Mouse (Mus musculus): Measurements from ENCODE around the gene Trdn. TPM values are rescaled to one million over a fixed set of nuclear protein-coding genes. Genes with fewer than 3 reads are reported as not detected.

The Trdn gene
- polyA plus RNA-seq, 1 experiment from 2014 or later, result 193 TPM

DNA sequence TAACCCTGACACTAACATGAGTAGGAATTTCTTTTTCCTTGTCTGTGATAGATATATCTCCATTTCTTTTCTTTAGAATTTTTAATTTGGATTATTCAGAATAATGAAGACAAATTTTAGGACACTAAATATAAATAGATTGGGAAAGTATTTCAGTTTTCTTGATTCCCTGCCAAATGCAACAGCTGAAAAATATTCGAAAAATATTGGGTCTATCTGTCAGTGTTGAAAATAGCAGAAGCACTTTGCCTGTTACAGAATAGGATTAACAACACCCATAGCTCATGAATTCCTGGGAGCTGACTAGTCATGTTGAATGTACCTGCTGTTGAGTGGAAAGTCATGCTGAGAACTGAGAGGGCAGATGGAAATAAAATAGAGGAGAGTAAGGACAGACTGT lies 64.6 kb downstream of the Trdn start:
- ATAC-seq (ENCODE audit: extremely low read depth, insufficient number of reproducible peaks, low FRiP score, low TSS enrichment), result no peak
- 33% methylated on average over 1 of the region's 1 CpGs for WGBS
- peaks cover 12% of the 10 kb centered on the region for H3K36me3 ChIP-seq

DNA sequence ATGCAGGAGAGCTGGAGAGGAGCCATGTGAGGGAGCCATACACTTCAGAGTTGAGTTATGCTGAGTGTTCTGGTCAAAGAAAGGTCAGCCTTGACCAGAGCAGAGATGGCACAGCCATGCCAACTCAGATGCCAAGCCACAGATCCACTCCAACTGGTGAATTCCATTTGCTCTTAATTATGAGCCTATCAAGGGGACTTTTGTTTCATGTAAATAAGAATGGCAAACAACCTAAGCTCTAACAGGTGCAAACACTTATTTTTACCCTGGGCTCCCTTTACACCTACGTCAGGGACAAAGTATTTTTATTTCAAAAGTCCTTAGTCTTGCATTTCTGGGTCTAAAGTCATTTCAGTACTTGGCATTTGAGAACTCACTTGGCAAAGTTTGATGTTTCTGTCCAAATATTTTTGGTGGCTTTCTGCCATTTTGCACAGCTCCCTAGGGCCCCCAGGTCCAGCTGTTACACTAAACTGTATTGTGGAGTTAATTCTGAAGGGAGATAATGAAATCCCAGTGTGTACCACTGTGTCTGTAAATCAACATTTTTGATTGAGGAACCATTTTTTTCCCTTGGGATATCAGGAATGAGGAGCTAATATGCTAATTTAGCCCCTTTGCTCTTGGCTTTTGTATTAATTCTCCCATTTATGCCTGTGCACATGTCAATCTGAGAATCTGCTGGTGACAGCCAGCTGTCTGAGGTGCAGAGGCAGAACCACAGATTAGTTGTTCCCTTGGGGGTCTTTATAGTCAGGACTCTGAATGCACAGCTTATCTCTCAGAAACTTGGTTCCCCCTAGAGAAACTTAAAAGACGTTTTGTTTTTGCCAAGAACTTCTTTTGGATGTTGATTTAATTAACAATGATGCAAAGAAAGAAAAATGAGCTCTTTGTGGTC lies 99.6 kb downstream of the Trdn start:
- H3K27ac ChIP-seq (replicated peaks), result no peak overlapping the region; the same call in 1 of the 2 replicates
- ATAC-seq (ENCODE audit: extremely low read depth, insufficient number of reproducible peaks, low FRiP score, low TSS enrichment), result no peak
- H3K9ac ChIP-seq, result no peak overlapping the region
- H3K4me1 ChIP-seq, result peaks cover 10% of the 10 kb centered on the region
- H3K4me3 ChIP-seq, result no peak overlapping the region
- no peaks in the 10 kb centered on the region for H3K9me3 ChIP-seq
- no peaks in the 10 kb centered on the region for H3K27me3 ChIP-seq (replicated peaks)
- H3K4me2 ChIP-seq, result no peak overlapping the region
- H3K36me3 ChIP-seq, result 0 out of 2 replicates have a peak, but pooled peaks cover 4% of the 10 kb centered on the region
- WGBS, result 48% methylated on average over 2 of the region's 2 CpGs

More for the DNA sequence above, 64.6 kb downstream of the Trdn start:
- no peak overlapping the region for H3K4me2 ChIP-seq
- peaks cover 8% of the 10 kb centered on the region for H3K4me1 ChIP-seq
- no peaks in the 10 kb centered on the region for H3K9me3 ChIP-seq
- H3K4me3 ChIP-seq, result no peak overlapping the region
- no peaks in the 10 kb centered on the region for H3K27me3 ChIP-seq (replicated peaks)
- H3K9ac ChIP-seq, result no peak overlapping the region
- no peak overlapping the region; the same call in 1 of the 2 replicates for H3K27ac ChIP-seq (replicated peaks)

DNA sequence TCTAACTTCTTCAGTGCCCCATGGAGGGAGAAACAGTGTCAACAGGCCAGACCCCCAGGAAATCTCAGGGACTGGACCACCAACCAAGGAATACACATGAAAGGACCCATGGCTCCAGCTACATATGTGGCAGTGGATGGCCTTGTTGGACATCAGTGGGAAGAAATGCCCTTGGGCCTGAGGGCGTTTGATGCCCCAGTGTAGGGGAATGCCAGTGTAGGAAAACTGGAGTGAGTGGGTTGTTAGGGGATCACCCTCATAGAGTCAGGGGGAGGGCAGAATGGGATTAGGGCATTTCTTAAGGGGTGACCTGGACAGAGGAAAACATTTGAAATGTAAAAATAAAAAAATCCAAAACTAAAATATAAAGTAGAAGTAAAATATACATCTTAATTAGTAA lies 108.7 kb downstream of the Trdn start:
- H3K36me3 ChIP-seq, result peaks cover 26% of the 10 kb centered on the region
- no peak overlapping the region for H3K27ac ChIP-seq (replicated peaks)
- no peaks in the 10 kb centered on the region for H3K27me3 ChIP-seq (replicated peaks)
- H3K4me1 ChIP-seq, result no peaks in the 10 kb centered on the region
- H3K9me3 ChIP-seq, result 0 out of 2 replicates have a peak, but pooled peaks cover 6% of the 10 kb centered on the region
- H3K4me2 ChIP-seq, result no peak overlapping the region
- no peak for ATAC-seq (ENCODE audit: extremely low read depth, insufficient number of reproducible peaks, low FRiP score, low TSS enrichment)
- H3K4me3 ChIP-seq, result no peak overlapping the region
- WGBS, result 91% methylated on average over 1 of the region's 1 CpGs
- H3K9ac ChIP-seq, result no peak overlapping the region

DNA sequence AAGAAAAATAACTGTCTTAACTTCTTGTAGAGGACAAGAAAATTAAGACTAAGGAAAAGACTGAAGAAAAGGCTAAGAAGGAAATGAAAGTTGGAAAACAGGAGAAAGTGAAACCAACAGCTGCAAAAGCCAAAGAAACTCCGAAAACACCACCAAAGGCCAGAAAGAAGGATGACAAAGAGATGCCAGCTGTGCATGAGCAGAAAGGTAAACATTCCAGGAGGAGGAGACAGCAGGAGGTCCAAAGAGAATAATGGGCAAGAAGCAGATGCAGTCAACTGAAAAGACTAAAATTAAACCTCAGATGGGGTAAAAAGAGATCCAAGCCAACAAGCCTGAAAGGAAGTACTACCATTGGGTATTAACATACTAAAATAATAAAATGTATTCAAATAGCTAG lies 115.6 kb downstream of the Trdn start:
- no peaks in the 10 kb centered on the region for H3K27me3 ChIP-seq (replicated peaks)
- no peaks in the 10 kb centered on the region for H3K9me3 ChIP-seq
- no peak overlapping the region for H3K4me3 ChIP-seq
- no peak for ATAC-seq (ENCODE audit: extremely low read depth, insufficient number of reproducible peaks, low FRiP score, low TSS enrichment)
- 42% methylated on average over 1 of the region's 1 CpGs for WGBS
- no peaks in the 10 kb centered on the region for H3K4me1 ChIP-seq
- peaks cover 5% of the 10 kb centered on the region; the same call in 1 of the 2 replicates for H3K36me3 ChIP-seq
- H3K27ac ChIP-seq (replicated peaks), result no peak overlapping the region
- no peak overlapping the region for H3K4me2 ChIP-seq
- H3K9ac ChIP-seq, result no peak overlapping the region

DNA sequence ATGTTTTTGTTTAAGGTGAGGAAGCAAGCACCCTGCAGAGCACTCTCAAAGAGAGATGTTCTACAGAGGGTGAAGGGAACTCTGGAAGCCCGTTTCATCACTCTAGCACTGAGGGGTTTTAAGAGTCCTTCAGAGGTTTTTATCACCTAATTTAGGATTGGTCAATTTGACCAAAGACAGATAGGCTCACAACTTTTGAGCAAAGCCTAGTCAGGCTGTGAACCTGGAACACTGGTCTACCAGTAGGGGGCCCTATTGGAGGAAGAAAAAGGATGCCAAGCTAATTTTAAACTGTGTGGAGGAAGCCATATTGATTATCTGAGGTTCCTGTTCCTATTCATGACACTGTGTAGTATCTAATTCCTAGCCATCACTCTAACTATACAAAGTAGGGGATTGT lies 117.9 kb downstream of the Trdn start:
- WGBS, result 71% methylated on average over 1 of the region's 1 CpGs

DNA sequence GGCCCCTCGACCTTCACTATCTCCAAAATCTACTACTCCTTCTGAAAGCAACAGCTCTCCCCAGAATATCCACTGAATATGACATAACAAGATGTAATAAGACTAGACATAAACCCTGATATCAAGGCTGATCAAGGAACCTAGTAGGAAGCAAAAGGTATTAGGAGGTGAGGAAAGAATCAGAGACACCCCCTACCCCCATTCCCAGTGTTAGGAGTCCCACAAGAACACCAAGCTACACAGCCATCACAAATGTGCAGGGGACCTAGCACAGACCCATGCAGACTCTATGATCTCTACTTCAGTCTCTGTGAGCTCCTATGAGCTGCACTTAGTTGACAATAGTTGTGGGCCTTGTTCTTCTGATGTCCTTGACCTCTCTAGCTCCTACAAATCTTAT lies 130.1 kb downstream of the Trdn start:
- no peak overlapping the region for H3K27ac ChIP-seq (replicated peaks)
- no peak overlapping the region for H3K9ac ChIP-seq
- no peaks in the 10 kb centered on the region for H3K27me3 ChIP-seq (replicated peaks)
- H3K9me3 ChIP-seq, result no peaks in the 10 kb centered on the region
- no peak overlapping the region for H3K4me3 ChIP-seq
- no peaks in the 10 kb centered on the region for H3K4me1 ChIP-seq
- H3K4me2 ChIP-seq, result no peak overlapping the region
- WGBS, result 62% methylated on average over 1 of the region's 1 CpGs
- H3K36me3 ChIP-seq, result no peaks in the 10 kb centered on the region
- no peak for ATAC-seq (ENCODE audit: extremely low read depth, insufficient number of reproducible peaks, low FRiP score, low TSS enrichment)

More for the DNA sequence above, 117.9 kb downstream of the Trdn start:
- H3K9ac ChIP-seq, result no peak overlapping the region
- H3K4me2 ChIP-seq, result no peak overlapping the region
- H3K27ac ChIP-seq (replicated peaks), result no peak overlapping the region
- no peak for ATAC-seq (ENCODE audit: extremely low read depth, insufficient number of reproducible peaks, low FRiP score, low TSS enrichment)
- H3K27me3 ChIP-seq (replicated peaks), result no peaks in the 10 kb centered on the region
- H3K9me3 ChIP-seq, result no peaks in the 10 kb centered on the region
- no peak overlapping the region for H3K4me3 ChIP-seq
- peaks cover 15% of the 10 kb centered on the region for H3K36me3 ChIP-seq
- H3K4me1 ChIP-seq, result no peaks in the 10 kb centered on the region

DNA sequence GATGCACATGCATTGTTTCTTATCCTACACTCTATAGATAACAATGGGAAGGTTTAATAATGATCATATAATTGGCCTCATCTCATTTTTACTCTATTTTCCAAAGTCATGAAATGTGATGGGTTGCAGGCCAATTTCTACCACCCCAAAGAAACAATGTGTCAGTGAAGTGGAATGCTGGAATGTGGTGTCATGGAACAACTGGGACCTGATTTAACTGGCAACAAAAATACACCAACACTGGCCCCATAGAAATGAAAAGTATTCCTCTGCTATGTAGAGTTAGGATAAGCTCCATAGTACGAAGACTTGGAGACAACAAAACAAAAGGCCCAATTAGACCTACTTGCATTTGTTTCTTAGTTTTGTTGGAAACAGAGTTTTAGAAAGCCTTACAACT lies 173.6 kb downstream of the Trdn start:
- Histone ChIP-seq H3K36me3 (no peaks in the 10 kb centered on the region), H3K4me1 (peaks cover 16% of the 10 kb centered on the region), H3K27me3 (replicated peaks) (no peaks in the 10 kb centered on the region), H3K4me2 (no peak overlapping the region), H3K27ac (replicated peaks) (peak overlapping the region; percentile 72), H3K9ac (no peak overlapping the region), H3K9me3 (no peaks in the 10 kb centered on the region), H3K4me3 (no peak overlapping the region)
- no peak for ATAC-seq (ENCODE audit: extremely low read depth, insufficient number of reproducible peaks, low FRiP score, low TSS enrichment)
- 21% methylated on average over 1 of the region's 1 CpGs for WGBS

DNA sequence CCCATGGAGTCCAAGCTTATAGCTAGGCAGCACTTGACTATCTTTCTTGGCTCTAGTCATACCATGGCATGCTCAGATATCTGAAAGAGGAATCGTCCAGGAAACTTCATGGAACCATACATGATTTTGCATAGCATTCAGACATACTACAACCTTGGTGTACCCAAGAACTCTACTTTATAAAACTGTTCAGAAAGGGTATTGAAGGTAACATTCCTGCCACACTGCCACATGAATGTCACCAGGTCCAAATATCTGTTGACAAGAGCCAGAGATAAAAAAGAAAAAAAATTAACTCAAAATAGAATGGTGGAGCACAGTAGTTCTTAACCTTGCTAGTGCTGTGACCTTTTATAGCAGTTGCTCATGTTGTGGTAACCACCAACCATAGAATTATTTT lies 175.8 kb downstream of the Trdn start:
- peaks cover 16% of the 10 kb centered on the region for H3K4me1 ChIP-seq
- H3K36me3 ChIP-seq, result no peaks in the 10 kb centered on the region
- H3K27ac ChIP-seq (replicated peaks), result peak overlapping the region; percentile 61; the same call in 1 of the 2 replicates
- H3K9me3 ChIP-seq, result no peaks in the 10 kb centered on the region
- H3K27me3 ChIP-seq (replicated peaks), result no peaks in the 10 kb centered on the region
- peak overlapping the region; percentile 28; the same call in 1 of the 2 replicates for H3K4me2 ChIP-seq
- no peak overlapping the region for H3K4me3 ChIP-seq
- H3K9ac ChIP-seq, result no peak overlapping the region
- 0 out of 2 replicates have a peak, but pooled peaks have one; percentile 19 for ATAC-seq (ENCODE audit: extremely low read depth, insufficient number of reproducible peaks, low FRiP score, low TSS enrichment)
- WGBS, result 19% methylated on average over 1 of the region's 1 CpGs

DNA sequence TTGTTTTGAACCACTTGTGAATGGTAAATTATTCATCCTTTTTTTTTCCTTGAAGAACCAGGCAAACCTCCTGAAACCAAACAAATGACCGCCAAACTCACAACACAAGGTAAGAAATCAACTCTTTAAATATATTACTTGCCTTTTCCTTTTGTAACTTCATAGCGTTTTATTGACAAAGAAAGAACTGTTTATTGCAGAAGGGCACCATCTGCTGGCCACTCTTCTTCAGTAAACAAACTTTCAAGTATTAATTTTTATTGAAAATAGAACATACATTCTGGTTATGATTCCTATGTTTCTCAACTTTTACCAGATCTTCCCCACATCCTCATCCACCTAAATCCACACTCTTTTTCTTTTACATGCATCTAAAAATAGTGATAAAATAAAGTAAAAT lies 224.6 kb downstream of the Trdn start:
- Histone ChIP-seq H3K4me3 (no peak overlapping the region), H3K36me3 (no peaks in the 10 kb centered on the region), H3K4me1 (peaks cover 6% of the 10 kb centered on the region), H3K4me2 (no peak overlapping the region), H3K27me3 (replicated peaks) (no peaks in the 10 kb centered on the region), H3K27ac (replicated peaks) (no peak overlapping the region), H3K9me3 (no peaks in the 10 kb centered on the region), H3K9ac (no peak overlapping the region)
- ATAC-seq (ENCODE audit: extremely low read depth, insufficient number of reproducible peaks, low FRiP score, low TSS enrichment), result no peak
- 15% methylated on average over 2 of the region's 2 CpGs for WGBS

DNA sequence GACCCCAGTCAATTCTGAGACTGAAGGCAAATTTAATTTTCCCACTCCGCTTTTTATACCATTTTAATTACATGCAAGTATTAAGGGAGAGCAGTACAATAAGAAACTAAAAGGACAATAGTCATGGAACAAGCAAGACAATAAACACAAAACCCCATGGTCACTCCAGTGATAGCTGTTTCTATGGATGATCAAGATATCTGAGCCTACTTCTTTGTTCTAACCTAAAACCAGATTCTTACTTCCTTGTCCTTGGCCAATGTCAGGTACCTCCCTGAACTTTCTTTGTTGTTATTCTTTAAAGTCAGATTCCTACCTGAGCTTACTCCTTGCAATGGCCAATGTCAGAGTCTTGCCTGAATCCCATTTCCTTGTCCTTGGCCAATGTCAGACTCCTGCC lies 272.7 kb downstream of the Trdn start:
- 81% methylated on average over 1 of the region's 1 CpGs for WGBS
- Histone ChIP-seq H3K27ac (replicated peaks) (no peak overlapping the region), H3K27me3 (replicated peaks) (no peaks in the 10 kb centered on the region), H3K4me3 (no peak overlapping the region), H3K4me2 (no peak overlapping the region), H3K9me3 (no peaks in the 10 kb centered on the region), H3K36me3 (no peaks in the 10 kb centered on the region), H3K4me1 (no peaks in the 10 kb centered on the region), H3K9ac (no peak overlapping the region)
- no peak for ATAC-seq (ENCODE audit: extremely low read depth, insufficient number of reproducible peaks, low FRiP score, low TSS enrichment)

DNA sequence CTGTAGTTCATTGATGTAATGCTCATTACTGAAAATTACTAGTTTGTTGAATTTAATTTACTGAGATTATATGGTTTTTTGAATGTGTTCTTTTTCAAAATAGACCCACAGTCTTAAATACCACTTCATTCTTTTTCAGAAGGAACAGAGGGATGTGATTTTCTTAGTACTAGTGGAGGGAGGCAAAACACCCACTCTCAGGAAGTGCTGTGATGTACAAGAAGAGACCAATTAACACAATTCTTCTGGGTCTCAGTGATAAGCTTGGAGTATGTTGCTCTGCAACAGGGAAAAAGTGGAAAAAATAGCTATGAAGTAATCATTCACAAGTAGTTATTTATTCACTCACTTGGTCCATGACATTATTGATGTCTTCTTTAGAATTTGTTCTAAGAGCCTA lies 286.2 kb downstream of the Trdn start:
- Histone ChIP-seq H3K4me2 (no peak overlapping the region), H3K4me1 (no peaks in the 10 kb centered on the region), H3K27ac (replicated peaks) (no peak overlapping the region), H3K9ac (no peak overlapping the region), H3K4me3 (no peak overlapping the region), H3K27me3 (replicated peaks) (no peaks in the 10 kb centered on the region), H3K9me3 (no peaks in the 10 kb centered on the region), H3K36me3 (no peaks in the 10 kb centered on the region)
- ATAC-seq (ENCODE audit: extremely low read depth, insufficient number of reproducible peaks, low FRiP score, low TSS enrichment), result no peak

DNA sequence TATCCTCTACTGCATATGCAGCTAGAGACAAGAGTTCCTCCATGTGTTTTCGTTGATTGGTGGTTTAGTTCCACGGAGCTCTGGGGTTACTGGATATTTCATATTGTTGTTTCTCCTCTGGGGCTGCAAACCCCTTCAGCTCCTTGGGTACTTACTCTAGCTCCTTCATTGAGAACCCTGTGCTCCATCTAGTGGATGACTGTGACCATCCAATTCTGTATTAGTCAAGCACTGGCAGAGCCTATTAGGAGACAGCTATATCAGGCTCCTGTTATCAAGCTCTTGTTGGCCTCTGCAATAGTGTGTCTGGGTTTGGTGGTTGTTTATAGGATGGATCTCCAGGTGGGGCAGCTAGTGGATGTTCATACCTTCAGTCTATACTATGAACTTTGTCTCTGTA lies 290.2 kb downstream of the Trdn start:
- no peak overlapping the region for H3K4me3 ChIP-seq
- no peaks in the 10 kb centered on the region for H3K9me3 ChIP-seq
- 58% methylated on average over 2 of the region's 2 CpGs for WGBS

More for the DNA sequence above, 290.2 kb downstream of the Trdn start:
- Histone ChIP-seq H3K4me1 (no peaks in the 10 kb centered on the region), H3K36me3 (no peaks in the 10 kb centered on the region), H3K27ac (replicated peaks) (no peak overlapping the region), H3K9ac (no peak overlapping the region), H3K27me3 (replicated peaks) (no peaks in the 10 kb centered on the region), H3K4me2 (no peak overlapping the region)
- no peak for ATAC-seq (ENCODE audit: extremely low read depth, insufficient number of reproducible peaks, low FRiP score, low TSS enrichment)
